Mouse (Mus musculus) left cerebral cortex, postnatal 10 days (tissue): ENCODE measurements around the gene Bdkrb2. TPM values are rescaled to one million over a fixed set of nuclear protein-coding genes. Genes with fewer than 3 reads are reported as not detected.
A peak's percentile ranks its signal among the peaks of the same experiment; 100 is the strongest.

Experiments used
- DNase-seq, 2 experiments: peaks; one replicate each; pipeline ENCODE4 v3.0.0; 2021 to 2022; ENCODE audit warnings: low spot score in 2 of 2, mixed read lengths in 1 of 2; ENCODE audit errors: extremely low spot score in 1 of 2
- intact Hi-C: fragments of 180-260 bp; cut with DNase I; formaldehyde crosslinking; loops from one replicate; pipeline ENCODE4 v1.15.1; 2025
- total RNA-seq, 2 experiments: library from RNA; stranded (reverse); gene quantifications; 2 replicates each; pipeline ENCODE4 v1.2.3; 2021

Bdkrb2 gene
- total RNA-seq, 2 experiments from 2014 or later = 0.28 to 0.65 TPM

- DNase-seq = no peak
- intact Hi-C loops = loop anchor here (5.0 kb wide), 1 partner anchor 62 kb away; no protein-coding TSS in a partner anchor
Observed at GRCm38 (mm10) chr12:105574356-105574755, 11.3 kb downstream of the Bdkrb2 start.

- DNase-seq = no peak
- intact Hi-C loops = loop anchor here (5.0 to 10.0 kb wide), 2 partner anchors 83 to 146 kb away; no protein-coding TSS in a partner anchor
Observed at GRCm38 (mm10) chr12:105580490-105580889, 17.5 kb downstream of the Bdkrb2 start.

GRCm38 (mm10) chr12:105582486-105582885 lies 19.5 kb downstream of the Bdkrb2 start:
- intact Hi-C loops = loop anchor here (5.0 to 10.0 kb wide), 2 partner anchors 85 to 148 kb away; no protein-coding TSS in a partner anchor
- no peak for DNase-seq

- intact Hi-C loops = loop anchor here (5.0 to 10.0 kb wide), 2 partner anchors 86 to 149 kb away; no protein-coding TSS in a partner anchor
- no peak for DNase-seq
Observed at GRCm38 (mm10) chr12:105583484-105583883, 20.5 kb downstream of the Bdkrb2 start.

- intact Hi-C loops = loop anchor here (5.0 to 10.0 kb wide), 2 partner anchors 88 to 150 kb away; no protein-coding TSS in a partner anchor
Observed at GRCm38 (mm10) chr12:105584851-105585250, 21.8 kb downstream of the Bdkrb2 start.

GRCm38 (mm10) chr12:105587526-105587925 lies 24.5 kb downstream of the Bdkrb2 start:
- no peak for DNase-seq
- intact Hi-C loops = loop anchor here (10.0 kb wide), 1 partner anchor 153 kb away; no protein-coding TSS in a partner anchor

More at GRCm38 (mm10) chr12:105584851-105585250, 21.8 kb downstream of the Bdkrb2 start:
- DNase-seq = peak; percentile 46 to 80

GRCm38 (mm10) chr12:105590786-105591185 lies 27.8 kb downstream of the Bdkrb2 start:
- DNase-seq = no peak
- intact Hi-C loops = no loop called here

- DNase-seq = no peak
- intact Hi-C loops = no loop called here
Observed at GRCm38 (mm10) chr12:105592361-105592761, 29.3 kb downstream of the Bdkrb2 start.

- no peak for DNase-seq
- intact Hi-C loops = no loop called here
Observed at GRCm38 (mm10) chr12:105593471-105593870, 30.4 kb downstream of the Bdkrb2 start.

- intact Hi-C loops = no loop called here
- no peak for DNase-seq
Observed at GRCm38 (mm10) chr12:105597135-105597534, 34.1 kb downstream of the Bdkrb2 start.

GRCm38 (mm10) chr12:105598503-105598902 lies 35.5 kb downstream of the Bdkrb2 start:
- intact Hi-C loops = no loop called here
- DNase-seq = no peak

- no peak for DNase-seq
- intact Hi-C loops = no loop called here
Observed at GRCm38 (mm10) chr12:105599098-105599497, 36.1 kb downstream of the Bdkrb2 start.

- intact Hi-C loops = no loop called here
- no peak for DNase-seq
Observed at GRCm38 (mm10) chr12:105601586-105601985, 38.6 kb downstream of the Bdkrb2 start.

GRCm38 (mm10) chr12:105602581-105603210 lies 39.7 kb downstream of the Bdkrb2 start, which contains the start of gene Bdkrb1:
Gene Bdkrb1 (plus strand): TSS chr12:105603085.
- intact Hi-C loops = no loop called here
- DNase-seq = no peak

GRCm38 (mm10) chr12:105603904-105604303 lies 40.9 kb downstream of the Bdkrb2 start:
- intact Hi-C loops = no loop called here
- no peak for DNase-seq

GRCm38 (mm10) chr12:105605212-105605611 lies 42.2 kb downstream of the Bdkrb2 start:
- intact Hi-C loops = no loop called here
- DNase-seq = no peak

- intact Hi-C loops = no loop called here
- no peak for DNase-seq
Observed at GRCm38 (mm10) chr12:105606881-105607280, 43.9 kb downstream of the Bdkrb2 start.

GRCm38 (mm10) chr12:105611045-105611444 lies 48.0 kb downstream of the Bdkrb2 start:
- DNase-seq = no peak
- intact Hi-C loops = loop anchor here (5.0 kb wide), 2 partner anchors 114 to 174 kb away; no protein-coding TSS in a partner anchor

GRCm38 (mm10) chr12:105611748-105612147 lies 48.7 kb downstream of the Bdkrb2 start:
- intact Hi-C loops = loop anchor here (5.0 kb wide), 2 partner anchors 114 to 174 kb away; no protein-coding TSS in a partner anchor

GRCm38 (mm10) chr12:105613559-105613958 lies 50.5 kb downstream of the Bdkrb2 start:
- intact Hi-C loops = loop anchor here (5.0 kb wide), 2 partner anchors 116 to 176 kb away; no protein-coding TSS in a partner anchor
- DNase-seq = peak in 1 of 2 experiments; percentile 12

More at GRCm38 (mm10) chr12:105611748-105612147, 48.7 kb downstream of the Bdkrb2 start:
- DNase-seq = peak; percentile 66 to 83
